Mouse (Mus musculus) adipocyte (in vitro differentiated cells): ENCODE measurements around the gene Bank1.
"Not testable (repeated sequence)": the region's sequence is repeated elsewhere in the genome, so short reads cannot be mapped to it uniquely, and the experiment has no call there.

Experiments used
- DNase-seq: peaks from one replicate; pipeline ENCODE4 v3.0.0-alpha.2; 2016; ENCODE audit warnings: low spot score

Gene Bank1

DNA sequence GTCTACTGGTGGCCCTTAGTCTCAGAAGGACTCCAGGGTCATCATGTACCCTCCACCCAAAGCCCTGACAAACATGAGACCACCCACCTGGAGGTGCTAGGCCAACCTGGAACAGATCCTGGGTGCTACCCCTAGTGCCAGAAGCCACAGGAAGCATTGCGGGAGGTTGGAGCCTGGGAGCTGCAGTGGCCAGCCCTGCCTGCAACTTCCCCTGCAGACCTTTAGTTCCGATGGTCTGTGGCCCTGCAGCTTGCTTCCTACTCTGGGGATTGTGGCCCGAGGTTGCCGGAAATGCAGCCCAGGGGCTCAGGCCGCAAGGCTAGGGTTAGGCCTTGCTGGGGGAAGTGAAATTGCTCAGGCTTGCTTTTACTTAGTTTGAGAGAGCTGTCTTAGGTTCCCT lies at the start of gene Bank1:
TSS of gene Bank1 (minus strand) at position 284 of the 400 bp plus-strand sequence.
- no peak for DNase-seq

DNA sequence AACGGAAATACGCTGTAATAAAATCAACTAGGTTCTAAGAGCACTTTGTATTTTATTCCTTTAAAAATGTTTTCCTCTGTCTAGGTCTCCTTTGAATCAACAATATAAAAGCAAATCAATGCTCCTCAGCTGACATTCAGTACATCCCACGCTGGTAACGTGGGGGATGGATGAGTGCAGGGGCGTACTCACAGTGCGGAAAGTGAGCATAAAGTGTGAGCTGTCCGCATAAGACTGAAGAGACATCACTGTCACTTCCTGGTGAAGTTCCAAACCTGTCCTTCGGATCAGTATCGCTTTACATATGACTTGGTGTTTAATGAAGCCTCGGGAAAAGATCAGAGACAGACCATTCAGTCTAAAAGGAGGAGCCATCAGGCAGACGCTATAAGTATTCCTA lies 44.0 kb upstream of the Bank1 start:
- no peak for DNase-seq

DNA sequence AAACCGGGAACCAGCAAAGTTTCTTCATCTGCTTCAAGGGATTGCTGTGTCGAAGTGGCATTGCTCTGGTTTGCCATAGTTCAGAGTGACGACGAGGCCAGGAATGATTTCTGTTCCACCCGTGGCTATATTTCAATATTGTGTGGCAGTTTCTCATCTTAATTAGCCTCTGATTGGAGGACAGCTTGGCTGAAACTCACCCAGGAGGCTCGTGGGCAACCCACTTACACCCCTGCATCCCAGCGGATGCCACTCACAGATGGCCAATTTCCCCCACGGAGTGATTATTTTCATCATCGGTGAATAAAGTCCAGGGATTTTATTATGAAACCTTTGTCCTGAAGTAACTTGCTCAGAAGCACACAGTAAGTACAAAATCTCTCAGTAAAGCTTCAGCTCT lies 43.6 kb upstream of the Bank1 start:
- no peak for DNase-seq

DNA sequence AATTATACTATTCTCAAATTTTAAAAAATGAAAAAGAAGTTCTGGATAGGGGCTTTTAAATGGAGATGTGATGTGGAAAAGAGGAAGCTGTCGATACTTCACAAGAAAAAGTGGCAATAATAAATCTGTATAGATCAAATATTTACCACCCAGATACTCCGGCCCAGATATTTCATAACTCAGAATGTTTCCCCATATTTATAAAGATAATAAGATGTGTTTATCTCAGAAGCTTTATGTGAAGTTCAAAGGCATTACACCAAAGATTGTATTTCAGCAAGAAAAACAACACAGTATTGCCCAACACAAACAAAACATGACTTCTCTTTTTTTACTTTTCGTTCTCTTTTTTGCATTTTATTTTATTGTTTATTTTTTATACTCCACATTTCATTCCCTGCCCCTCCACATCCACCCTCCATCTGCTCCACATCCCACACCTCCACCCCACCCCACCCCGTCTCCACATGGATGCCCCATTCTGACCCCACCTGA lies 42.7 kb upstream of the Bank1 start:
- no peak for DNase-seq

DNA sequence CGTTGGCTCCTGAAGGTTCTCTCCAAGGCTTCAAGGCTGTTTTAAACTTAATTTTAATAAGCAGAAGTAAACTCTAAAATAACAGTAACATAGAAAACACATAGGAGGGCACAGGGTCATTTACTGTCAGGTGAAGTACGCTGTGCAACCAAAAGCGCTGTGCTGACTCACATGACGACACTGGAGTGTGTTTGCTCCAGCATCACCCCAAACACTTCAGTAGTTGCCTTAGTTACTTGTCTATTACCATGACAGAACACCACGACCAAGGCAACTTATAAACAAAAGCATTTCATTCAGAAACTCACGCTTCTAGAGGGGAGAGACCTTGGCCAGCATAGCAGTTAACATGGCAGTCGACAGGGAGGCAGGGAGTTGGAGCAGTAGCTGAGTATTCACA lies 23.8 kb upstream of the Bank1 start:
- DNase-seq, result no peak

DNA sequence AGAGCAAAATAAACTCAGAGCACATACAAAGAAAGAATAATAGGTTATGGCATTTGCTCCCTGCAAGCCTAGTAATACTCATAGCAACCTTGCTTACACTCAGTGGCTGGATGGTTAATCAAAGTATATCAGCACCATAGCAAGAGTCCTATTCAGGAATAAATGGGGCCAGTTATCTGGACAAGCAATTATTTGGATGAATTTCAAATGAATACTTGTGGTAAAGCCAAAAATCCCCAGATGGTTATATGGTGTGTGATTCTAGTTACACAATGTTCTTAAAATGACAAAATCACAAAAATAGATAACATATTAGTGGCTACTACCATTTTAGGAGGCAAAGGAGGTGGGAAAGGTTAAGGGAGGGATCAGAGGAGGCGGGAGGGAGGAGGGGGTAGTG lies 22.7 kb upstream of the Bank1 start:
- DNase-seq, result no peak

DNA sequence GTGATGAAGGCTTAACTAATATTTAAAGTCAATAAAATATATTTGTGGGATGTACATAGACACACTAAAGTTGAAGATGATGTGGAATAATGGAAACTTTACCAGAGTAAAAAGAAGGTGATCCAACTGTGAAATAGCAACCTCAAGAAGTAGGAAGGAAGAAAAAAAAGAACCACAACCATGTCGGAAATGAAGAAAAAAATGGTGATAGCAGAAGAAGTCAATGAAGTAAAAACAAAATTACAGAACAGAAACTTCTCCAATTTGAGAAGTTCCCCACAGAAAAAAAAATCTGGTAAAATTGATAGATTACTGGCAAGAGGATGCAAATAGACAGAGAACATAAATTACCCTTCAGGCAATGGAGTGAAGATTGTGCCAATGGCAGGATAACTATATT lies 21.4 kb upstream of the Bank1 start:
- DNase-seq, result no peak

DNA sequence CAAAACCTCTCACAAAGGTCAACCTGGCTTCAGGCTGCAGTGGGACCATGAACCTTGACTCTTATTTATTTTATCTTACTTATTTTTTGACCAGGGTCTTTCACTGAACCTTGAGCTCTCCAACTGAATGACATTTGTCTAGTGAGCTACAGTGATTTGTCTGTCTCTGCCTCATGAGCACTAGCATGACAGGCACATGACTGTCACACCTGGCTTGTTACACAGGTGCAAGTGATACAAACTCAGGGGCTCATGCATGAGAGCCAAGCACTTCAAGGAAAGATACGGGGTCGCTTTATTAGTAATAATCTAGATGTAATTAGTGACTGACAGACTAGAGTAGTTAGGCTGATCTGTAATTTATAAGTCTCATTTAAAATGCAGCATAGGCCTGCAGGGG lies 16.0 kb upstream of the Bank1 start:
- no peak for DNase-seq

DNA sequence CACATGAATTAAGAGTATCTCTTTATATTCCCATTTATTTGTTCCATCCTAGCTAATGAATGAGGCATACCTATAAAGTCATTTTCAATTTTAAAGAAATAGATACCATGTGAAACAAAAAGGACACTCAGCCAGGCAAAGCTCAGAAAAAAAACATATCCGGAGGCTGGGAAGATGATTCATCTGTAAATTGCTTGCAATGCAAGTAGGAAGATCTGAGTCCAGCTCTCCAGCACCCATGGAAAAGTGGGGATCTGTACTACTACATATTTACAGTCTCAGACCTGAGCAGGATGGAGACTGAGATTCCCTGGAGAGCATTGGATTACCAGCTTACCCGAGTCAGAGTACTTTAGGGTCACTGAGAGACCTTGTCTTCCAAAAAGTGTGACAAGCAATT lies 14.0 kb upstream of the Bank1 start:
- no peak for DNase-seq

DNA sequence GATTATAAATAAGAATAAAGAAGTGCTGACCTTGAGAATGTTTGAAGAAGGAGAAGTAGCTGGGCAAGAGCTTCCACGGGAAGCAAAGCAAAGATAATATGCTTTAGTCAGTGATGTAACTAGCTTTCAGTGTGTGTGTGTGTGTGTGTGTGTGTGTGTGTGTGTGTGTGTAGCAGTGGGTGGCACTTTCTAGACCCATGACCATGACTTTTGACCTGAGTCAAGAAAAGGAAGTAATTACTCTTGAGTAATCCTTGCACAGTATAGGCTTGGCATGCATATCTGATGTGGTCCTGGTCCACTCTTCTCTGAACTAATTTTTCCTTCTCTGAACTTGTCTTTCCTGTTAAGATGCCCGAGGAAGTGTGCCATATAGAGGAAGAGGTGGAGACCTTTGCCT lies 5.3 kb upstream of the Bank1 start:
- DNase-seq, result no peak

DNA sequence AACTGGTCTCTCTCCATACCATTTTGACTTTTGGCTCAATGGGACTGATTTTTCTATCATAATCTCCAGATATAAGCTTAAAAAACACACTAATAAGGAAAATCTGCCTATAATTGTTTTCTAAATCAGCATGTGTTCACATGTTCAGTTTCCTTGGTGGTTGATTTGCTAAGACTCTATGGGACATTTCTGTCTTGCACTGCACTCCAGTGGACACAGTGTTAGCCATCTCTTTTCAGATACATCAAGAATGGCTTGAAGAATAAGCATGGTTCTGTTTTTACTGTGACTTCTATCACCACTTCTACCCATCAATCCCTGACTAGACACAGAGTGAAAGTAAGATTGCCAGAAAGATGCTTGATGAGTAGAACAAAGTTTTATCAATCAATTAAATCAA lies 4.2 kb upstream of the Bank1 start:
- DNase-seq, result no peak

DNA sequence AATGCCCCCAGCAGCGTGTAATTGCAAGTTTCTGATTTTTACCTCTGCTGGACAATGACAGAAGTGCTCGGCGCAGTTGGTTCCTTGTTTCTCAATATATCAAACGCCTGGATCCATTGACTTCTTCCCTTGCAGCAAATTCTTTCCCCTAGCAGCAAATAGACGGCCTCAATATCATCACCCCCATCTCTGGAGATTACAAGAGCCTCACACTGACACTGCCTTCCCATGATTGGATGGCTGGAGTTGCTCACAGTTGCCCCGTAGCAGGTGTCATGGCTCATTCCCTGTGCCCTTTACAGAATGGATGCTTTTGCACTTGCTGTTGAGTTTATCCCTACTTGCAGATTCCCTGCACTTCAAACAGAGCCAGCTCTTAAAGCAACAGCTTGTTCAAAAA lies 3.3 kb upstream of the Bank1 start:
- DNase-seq, result no peak

DNA sequence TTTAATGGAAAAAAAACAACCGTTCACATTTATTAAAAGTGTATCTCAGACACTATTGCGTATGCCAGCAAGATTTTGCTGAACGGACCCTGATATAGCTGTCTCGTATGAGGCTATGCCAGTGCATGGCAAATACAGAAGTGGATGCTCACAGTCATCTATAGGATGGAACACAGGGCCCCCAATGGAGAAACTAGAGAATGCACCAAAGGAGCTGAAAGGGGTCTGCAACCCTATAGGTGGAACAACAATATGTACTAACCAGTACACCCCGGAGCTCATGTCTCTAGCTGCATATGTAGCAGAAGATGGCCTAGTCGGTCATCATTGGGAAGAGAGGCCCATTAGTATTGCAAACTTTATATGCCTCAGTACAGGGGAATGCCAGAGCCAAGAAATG lies 1.1 kb downstream of the Bank1 start:
- not testable (repeated sequence) for DNase-seq

DNA sequence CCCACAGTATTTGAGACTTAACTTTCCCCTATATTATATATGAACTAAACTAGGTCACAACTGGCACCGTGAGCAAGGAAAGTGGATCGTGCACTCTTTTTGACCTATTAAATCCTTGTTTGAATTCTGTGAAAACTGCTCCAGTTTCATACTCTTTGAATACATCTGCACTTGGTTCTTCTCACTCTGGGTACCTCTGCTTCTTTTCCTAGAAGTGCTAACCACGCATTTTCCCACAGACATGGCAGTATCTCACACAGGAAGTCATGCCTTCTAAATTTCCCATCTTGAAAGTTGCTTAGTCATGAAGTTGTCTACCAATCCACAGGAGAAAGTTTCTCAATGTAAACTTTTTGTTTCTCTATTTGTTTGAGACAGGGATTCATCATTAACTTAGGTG lies 3.9 kb downstream of the Bank1 start:
- DNase-seq, result no peak

DNA sequence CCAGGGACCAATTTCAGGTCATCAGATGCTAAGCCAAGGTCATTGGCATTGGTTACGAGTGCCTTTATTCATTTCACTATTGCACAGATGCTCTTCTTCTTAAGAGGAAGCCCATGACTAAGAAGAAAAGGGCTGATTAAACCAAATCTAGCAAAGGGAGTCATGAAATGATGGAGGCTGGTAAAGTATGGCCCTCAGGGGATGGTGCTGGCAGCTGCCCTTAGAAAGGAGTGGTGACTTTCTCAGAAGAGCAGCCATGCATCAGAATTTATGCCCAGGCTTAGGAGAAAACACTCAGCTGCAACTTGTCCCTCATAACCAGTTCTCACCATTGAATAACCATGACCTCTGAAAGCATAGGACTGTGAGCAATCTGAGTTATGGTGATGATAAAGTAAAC lies 17.4 kb downstream of the Bank1 start:
- no peak for DNase-seq

DNA sequence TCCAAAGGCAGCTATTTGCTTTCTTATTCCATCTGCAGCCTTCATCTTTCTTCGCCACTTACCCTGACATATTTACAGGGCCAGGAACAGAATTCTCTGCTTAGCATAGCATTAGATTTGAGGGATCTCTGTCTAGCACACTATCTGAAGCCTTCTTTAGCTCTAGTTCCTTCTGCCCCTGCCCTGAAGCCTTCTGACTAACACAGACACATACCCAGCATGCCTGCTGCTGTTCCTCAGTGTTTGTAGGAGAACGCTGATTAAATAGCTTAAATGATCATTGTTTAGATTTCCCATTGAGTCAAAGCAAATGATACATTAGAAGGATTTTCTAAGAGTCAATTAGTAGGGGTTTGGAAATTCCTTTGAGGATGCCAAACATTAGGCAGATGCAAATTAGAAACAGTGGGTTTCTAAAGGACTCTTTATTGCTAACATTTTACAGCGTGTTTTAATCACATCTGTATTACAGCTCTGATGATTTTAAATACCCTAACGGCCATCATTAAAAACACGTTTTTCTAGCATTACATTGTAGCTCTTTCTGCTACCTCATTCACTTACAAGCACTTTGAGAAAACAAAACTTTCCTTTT lies 19.2 kb downstream of the Bank1 start:
- no peak for DNase-seq

DNA sequence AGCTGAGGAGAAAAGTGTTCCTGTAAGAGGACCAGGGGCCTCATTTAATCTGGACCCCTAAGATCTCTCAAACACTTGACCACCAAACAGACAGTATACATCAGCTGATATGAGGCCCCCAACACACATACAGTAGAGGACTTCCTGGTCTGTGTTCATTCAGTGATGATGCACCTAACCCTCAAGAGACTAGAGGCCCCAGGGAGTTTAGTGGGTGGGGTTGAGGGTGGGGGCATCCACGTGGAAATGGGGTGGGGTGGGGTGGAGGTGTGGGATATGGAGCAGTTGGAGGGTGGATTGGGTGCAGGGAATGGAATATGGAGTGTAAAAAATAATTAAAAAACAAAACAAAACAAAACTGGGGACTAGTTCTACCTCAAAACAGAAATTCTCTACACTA lies 23.3 kb downstream of the Bank1 start:
- no peak for DNase-seq

DNA sequence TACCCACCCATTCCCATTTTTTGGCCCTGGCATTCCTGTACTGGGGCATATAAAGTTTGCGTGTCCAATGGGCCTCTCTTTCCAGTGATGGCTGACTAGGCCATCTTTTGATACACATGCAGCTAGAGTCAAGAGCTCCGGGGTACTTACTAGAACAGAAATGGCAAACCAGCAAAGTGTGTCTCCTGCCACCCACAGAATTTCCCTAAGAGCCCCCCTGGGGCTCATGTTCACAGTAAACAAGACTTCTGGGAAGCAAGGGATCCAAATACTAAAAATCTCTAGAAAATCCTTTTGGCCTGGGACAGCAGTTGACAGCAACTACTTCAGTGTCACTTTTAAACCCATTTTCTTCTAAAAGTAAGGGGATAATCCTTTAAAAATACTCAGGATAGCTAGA lies 25.1 kb downstream of the Bank1 start:
- DNase-seq, result not testable (repeated sequence)

DNA sequence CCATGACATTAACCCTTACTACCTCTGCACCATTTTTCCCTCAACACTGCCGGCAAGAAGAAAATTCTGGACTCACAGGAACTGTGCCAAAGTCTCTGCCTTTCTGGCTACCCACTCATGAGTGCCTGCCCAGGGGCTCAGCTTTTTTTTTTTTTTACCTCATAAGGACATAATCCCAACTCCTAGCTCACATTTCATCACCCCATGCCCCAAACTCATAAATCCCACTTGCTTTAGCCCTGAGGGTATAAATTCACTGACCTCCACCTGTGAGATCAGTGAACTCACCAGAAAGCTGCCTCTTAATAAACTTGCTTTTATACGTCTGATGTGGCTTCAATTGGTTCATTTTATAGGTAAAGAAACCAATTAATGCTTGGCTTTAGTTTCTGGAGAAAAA lies 28.5 kb downstream of the Bank1 start:
- DNase-seq, result no peak

DNA sequence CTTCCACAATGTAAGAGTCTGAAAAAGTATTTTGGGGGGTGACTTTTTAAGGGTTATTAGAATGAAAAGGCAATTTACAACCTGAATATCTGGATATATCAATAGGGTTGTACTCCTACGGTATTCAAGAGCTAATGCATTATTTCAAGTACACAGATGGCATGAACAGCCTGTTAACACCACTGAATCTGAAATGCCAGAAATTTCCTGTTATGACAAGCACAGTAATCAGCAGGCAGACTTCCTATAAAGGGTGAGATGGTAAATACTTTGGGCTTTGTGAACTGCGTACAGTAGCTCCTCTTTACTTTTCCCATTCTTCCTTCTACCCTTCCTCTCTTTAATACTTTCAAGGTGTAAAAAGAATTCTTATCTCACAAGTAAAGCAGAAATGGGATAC lies 30.6 kb downstream of the Bank1 start:
- no peak for DNase-seq

DNA sequence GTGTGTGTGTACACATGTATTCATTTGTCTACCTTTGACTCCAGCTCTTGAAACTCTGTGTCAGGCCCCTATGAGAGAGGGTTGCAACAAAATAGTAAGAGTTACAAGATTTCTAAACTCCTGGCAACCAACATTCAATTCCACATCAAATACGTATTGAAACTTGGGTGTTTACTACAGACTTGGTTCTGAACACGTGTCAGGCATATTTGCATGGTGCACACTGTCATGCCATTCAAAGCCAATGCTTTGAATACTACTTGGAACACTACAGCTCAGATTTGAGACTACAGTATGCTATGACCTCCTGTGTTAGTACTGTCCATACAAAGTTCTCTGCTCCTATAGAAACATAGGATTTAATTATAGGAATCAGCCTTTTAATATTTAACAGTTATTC lies 38.0 kb downstream of the Bank1 start:
- peak; percentile 3 for DNase-seq

DNA sequence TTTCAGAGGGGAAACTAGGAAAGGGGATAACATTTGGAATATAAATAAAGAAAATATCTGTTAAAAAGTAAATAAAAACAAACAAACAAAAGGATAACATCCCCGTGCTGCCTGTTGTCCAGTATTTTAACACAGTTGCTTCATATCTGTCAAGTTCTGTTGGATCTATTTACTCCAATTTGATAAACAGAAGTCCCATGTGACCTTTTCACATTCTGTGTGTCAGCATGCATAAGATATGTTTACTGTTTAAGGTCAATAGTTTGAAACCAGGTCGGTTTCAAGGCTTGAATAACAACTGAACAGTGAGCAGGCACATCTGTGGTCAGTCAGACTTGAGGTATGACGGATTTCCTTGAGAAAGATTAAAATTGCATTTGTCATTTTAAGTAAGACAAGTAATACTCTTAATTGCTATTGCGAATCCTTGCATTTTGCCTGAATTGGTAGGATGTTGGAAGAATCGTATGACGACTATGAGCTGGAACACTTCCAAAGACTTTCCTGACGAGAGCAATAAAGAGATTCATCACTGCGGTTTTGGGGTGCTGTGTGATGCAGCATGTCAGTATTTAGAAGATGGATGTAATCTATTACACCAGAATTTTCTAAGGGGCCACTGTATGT lies 60.8 kb downstream of the Bank1 start:
- DNase-seq, result no peak

DNA sequence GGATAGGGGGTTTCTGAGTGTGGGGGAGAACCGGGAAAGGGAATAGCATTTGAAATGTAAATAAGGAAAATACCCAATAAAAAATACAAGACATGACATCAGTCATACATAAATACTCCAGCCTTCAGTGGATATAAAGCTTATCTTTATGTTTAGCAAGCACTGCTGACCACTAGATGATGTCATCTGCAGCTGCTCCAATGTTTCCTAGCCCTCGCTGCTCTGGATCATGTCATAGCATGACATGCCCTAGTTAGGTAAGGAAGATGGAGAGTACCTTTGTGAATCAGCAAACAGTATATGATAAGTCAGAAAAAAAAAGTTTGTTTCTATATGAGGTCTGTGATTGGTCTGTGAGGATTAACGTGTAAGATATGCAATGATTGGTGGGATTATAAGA lies 68.1 kb downstream of the Bank1 start:
- DNase-seq, result no peak

DNA sequence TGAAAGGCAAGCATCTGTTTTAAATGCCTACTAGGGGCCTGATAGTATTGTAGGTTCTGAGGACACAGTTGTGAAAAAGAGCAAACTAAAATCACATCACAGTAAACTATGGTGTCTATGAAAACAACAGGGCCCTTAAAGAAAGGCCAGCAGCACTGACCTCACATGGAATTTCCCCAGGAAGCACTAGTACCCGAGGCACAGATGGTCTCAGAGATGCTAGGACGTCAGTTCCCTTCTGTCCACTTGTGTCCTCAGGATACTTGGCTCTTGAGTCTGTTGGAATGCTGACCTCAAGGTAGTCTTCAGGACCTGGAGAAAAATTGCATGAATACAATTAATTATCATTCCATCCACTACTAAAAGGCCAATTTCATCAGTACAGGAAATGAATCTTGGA lies 71.2 kb downstream of the Bank1 start:
- DNase-seq, result no peak
